Mouse (Mus musculus) liver, adult 2 months (tissue): Measurements from ENCODE around the gene Nop2. TPM values are rescaled to one million over a fixed set of nuclear protein-coding genes. Genes with fewer than 3 reads are reported as not detected.

Experiments
- DNase-seq: peaks from one replicate; pipeline ENCODE4 v3.0.0-alpha.2; 2011; ENCODE audit warnings: low read depth, low spot score; ENCODE audit errors: extremely low read depth
- H3K27ac ChIP-seq: fragments of 200-500 bp; replicated peaks from 2 replicates; pipeline ENCODE4 v1.5.1; 2012; ENCODE audit warnings: low read depth, mild to moderate bottlenecking, control low read depth, inconsistent platforms, low read length; ENCODE audit not compliant: insufficient read depth
- H3K27me3 ChIP-seq: fragments of 200-500 bp; 2 replicates; pipeline ENCODE4 v1.6.1; 2012; ENCODE audit warnings: mild to moderate bottlenecking, moderate library complexity, low read length, inconsistent platforms; ENCODE audit not compliant: control insufficient read depth, insufficient read depth
- H3K36me3 ChIP-seq: fragments of 200-500 bp; 2 replicates; pipeline ENCODE4 v1.6.1; 2012; ENCODE audit warnings: low read length, inconsistent platforms; ENCODE audit not compliant: control insufficient read depth, insufficient read depth
- H3K4me1 ChIP-seq: fragments of 200-500 bp; 2 replicates; pipeline ENCODE4 v1.6.1; 2011; ENCODE audit warnings: low read length; ENCODE audit not compliant: control insufficient read depth, insufficient read depth
- H3K4me3 ChIP-seq: fragments of 200-500 bp; 2 replicates; pipeline ENCODE4 v1.5.1; 2011; ENCODE audit warnings: low read depth, mild to moderate bottlenecking, control low read depth, low read length, moderate library complexity; ENCODE audit not compliant: insufficient read depth
- H3K79me2 ChIP-seq: fragments of 200-500 bp; 2 replicates; pipeline ENCODE4 v1.6.1; 2012; ENCODE audit warnings: inconsistent platforms, mild to moderate bottlenecking, low read length, moderate library complexity; ENCODE audit not compliant: control insufficient read depth, insufficient read depth
- H3K9ac ChIP-seq: fragments of 200-500 bp; 2 replicates; pipeline ENCODE4 v1.6.1; 2012; ENCODE audit warnings: low read depth, mild to moderate bottlenecking, control low read depth, inconsistent platforms, low read length
- CTCF ChIP-seq: fragments of 200-500 bp; IDR thresholded peaks from 2 replicates; pipeline ENCODE4 v1.5.1; 2011; ENCODE audit warnings: low read depth, low read length, control low read depth
- POLR2A ChIP-seq: fragments of 200-500 bp; IDR thresholded peaks from 2 replicates; pipeline ENCODE4 v1.6.1; 2011; ENCODE audit warnings: low read length, control low read depth; ENCODE audit not compliant: insufficient read depth; ENCODE audit errors: extremely low read depth
- whole genome bisulfite sequencing: fragments of 180-500 bp; shearing (Covaris S2); methylation state at CpG from one replicate; pipeline ENCODE4 v1.1.7; 2018; 5-methylcytosine and 5-hydroxymethylcytosine counted together
- polyA plus RNA-seq: library from polyadenylated mRNA; depleted of rRNA; stranded (reverse); fragments of >200 nt; gene quantifications from 2 replicates; pipeline ENCODE4 v1.2.3, GENCODE M21; 2012
- total RNA-seq: library from RNA; depleted of rRNA; stranded (reverse); fragments of >200 nt; gene quantifications from 2 replicates; pipeline ENCODE4 v1.2.3, GENCODE M21; 2014

Gene Nop2
- total and polyA plus RNA-seq, 2 experiments: 8.2 to 11.0 TPM

DNA sequence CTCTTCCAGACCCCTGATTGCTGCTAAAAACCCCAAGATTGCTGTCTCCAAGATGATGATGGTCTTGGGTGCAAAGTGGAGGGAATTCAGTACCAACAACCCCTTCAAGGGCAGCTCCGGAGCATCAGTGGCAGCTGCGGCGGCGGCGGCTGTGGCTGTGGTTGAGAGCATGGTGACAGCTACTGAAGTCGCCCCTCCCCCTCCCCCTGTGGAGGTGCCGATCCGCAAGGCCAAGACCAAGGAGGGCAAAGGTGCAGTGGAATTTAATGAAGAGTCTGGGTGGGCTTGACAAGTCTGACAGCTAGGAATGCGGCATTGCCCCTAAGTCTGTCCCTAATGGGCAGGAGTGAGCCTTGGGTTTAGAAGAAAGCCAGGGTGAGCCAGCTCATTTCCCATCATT is 30.3 kb upstream of the Nop2 start:
- peaks cover 14% of the 10 kb centered on the region for H3K4me1 ChIP-seq
- no peak for DNase-seq
- no peak overlapping the region for H3K27ac ChIP-seq
- no peak overlapping the region for H3K9ac ChIP-seq
- TF ChIP-seq CTCF (no peak), POLR2A (no peak)
- no peak overlapping the region for H3K4me3 ChIP-seq
- H3K36me3 ChIP-seq: peaks cover 40% of the 10 kb centered on the region
- peaks cover 14% of the 10 kb centered on the region; the same call in 1 of the 2 replicates for H3K79me2 ChIP-seq
- WGBS: 93% methylated on average over 9 of the region's 9 CpGs
- H3K27me3 ChIP-seq: no peaks in the 10 kb centered on the region

DNA sequence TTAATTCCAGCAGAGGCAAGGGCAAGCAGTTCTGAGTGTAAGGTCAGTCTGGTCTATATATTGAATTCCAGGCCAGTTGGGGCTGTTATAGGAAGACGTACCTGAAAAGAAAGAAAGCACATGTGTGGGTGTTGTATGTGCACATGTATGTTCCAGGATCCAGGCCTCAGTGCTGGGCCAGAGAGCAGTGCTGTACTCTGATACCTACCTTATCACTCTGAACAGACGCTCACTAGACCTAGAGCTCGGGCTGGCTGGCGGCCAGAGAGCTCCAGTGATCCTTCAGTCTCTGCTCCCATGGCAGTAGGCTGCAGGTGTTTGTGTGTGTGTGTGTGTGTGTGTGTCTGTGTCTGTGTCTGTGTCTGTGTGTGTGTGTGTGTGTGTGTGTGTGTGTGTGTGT is 27.5 kb upstream of the Nop2 start:
- Histone ChIP-seq H3K9ac (no peak overlapping the region), H3K27ac (no peak overlapping the region), H3K79me2 (peaks cover 4% of the 10 kb centered on the region; the same call in 1 of the 2 replicates), H3K4me3 (no peak overlapping the region), H3K36me3 (peaks cover 67% of the 10 kb centered on the region), H3K4me1 (no peaks in the 10 kb centered on the region; the same call in 1 of the 2 replicates), H3K27me3 (no peaks in the 10 kb centered on the region)
- 82% methylated on average over 4 of the region's 4 CpGs for WGBS
- DNase-seq: no peak
- no peak for TF ChIP-seq CTCF
- TF ChIP-seq POLR2A: no peak

DNA sequence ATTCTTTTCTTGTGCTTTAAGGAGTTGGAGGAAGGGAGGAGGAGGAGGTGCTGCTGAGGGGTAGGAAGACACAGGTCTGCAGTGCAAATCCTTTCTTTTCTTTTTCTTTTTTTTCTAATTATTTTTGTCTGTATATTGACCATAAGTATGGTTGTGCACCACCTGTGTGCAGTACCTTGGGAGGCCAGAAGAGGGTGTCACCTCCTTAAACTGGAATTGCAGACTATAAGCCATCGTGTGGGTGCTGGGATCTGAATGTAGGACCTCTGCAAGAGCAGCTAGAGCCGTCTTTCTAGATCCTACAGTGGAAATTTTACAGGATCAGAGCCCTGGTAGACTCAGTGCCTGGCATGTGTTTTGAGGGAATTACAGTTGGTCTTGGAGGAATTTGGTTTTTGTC is 24.0 kb upstream of the Nop2 start:
- DNase-seq: no peak
- TF ChIP-seq CTCF (peak; percentile 28; the same call in 1 of the 2 replicates), POLR2A (no peak)
- H3K9ac ChIP-seq: no peak overlapping the region
- 97% methylated on average over 2 of the region's 2 CpGs for WGBS
- no peaks in the 10 kb centered on the region for H3K79me2 ChIP-seq
- no peaks in the 10 kb centered on the region for H3K27me3 ChIP-seq
- H3K4me1 ChIP-seq: no peaks in the 10 kb centered on the region
- no peak overlapping the region for H3K27ac ChIP-seq
- peaks cover 83% of the 10 kb centered on the region for H3K36me3 ChIP-seq
- no peak overlapping the region for H3K4me3 ChIP-seq

DNA sequence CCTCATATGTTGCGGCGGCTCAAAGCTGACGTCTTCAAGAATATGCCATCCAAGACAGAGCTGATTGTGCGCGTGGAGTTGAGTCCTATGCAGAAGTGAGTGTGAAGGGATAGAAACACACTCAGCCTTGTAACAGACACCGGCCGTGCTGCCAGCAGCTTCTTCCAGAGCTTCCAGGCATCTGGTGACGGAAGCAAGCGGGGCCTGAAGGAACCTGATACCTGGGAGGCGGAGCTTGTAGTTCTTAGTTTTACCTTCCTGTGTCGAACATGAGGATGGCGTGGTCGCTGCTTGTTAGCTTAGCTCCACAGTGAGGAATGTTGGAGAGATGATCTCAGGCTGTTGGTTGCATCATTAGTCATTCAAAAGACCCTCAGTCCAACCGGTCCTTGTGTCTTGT is 22.3 kb upstream of the Nop2 start:
- 94% methylated on average over 14 of the region's 14 CpGs for WGBS
- H3K9ac ChIP-seq: no peak overlapping the region
- H3K4me1 ChIP-seq: no peaks in the 10 kb centered on the region
- H3K79me2 ChIP-seq: no peaks in the 10 kb centered on the region
- H3K27me3 ChIP-seq: no peaks in the 10 kb centered on the region
- peaks cover 92% of the 10 kb centered on the region for H3K36me3 ChIP-seq
- no peak for TF ChIP-seq POLR2A
- TF ChIP-seq CTCF: no peak
- DNase-seq: no peak
- H3K4me3 ChIP-seq: no peak overlapping the region
- no peak overlapping the region for H3K27ac ChIP-seq

DNA sequence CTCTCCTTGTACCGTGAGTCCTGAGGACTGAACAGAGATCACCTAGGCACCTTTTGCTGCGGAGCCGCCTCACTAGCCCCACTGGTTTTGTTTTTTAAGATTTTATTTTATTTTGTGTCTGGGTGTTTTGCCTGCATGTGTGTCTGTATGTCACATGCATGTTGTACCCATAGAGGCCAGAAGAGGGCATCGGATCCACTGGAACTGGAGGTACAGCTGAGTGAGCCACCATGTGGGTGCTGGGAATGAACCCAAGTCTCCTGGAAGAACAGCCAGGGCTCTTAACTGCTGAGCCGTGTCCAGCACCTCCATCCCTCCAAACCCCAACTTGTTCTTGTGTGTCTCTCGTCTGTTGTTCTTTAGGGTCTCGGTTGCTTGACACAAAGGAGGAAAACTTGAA is 20.8 kb upstream of the Nop2 start:
- Histone ChIP-seq H3K4me3 (no peak overlapping the region), H3K4me1 (no peaks in the 10 kb centered on the region), H3K36me3 (peaks cover 93% of the 10 kb centered on the region), H3K9ac (no peak overlapping the region), H3K79me2 (no peaks in the 10 kb centered on the region), H3K27ac (no peak overlapping the region), H3K27me3 (no peaks in the 10 kb centered on the region)
- peak; percentile 49 for DNase-seq
- 90% methylated on average over 7 of the region's 7 CpGs for WGBS
- TF ChIP-seq POLR2A (no peak), CTCF (peak; percentile 57; the same call in 1 of the 2 replicates)

DNA sequence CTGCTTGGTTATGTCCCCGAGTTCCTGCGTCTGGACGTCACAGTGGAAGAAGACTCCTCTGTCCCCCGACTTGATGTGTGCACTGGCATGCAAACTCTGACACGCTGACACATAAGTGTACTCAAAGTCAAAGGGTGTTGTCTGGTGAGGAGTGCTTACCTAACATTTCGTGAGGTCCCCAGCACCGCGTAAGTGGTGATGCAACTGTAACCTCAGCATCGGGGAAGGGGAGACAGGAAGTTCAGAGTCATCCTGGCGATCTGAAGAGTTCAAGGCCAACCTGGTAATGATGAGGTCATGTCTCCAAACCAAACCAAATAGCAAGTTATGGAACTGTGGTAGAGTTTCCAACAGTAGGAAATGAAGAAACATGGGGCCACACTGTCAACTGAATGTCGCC is 19.2 kb upstream of the Nop2 start:
- Histone ChIP-seq H3K9ac (no peak overlapping the region), H3K79me2 (no peaks in the 10 kb centered on the region), H3K27ac (no peak overlapping the region), H3K27me3 (no peaks in the 10 kb centered on the region), H3K4me1 (no peaks in the 10 kb centered on the region), H3K4me3 (no peak overlapping the region), H3K36me3 (peaks cover 83% of the 10 kb centered on the region)
- DNase-seq: no peak
- 55% methylated on average over 11 of the region's 11 CpGs for WGBS
- no peak for TF ChIP-seq POLR2A
- no peak for TF ChIP-seq CTCF
